In the genomic region with DNA sequence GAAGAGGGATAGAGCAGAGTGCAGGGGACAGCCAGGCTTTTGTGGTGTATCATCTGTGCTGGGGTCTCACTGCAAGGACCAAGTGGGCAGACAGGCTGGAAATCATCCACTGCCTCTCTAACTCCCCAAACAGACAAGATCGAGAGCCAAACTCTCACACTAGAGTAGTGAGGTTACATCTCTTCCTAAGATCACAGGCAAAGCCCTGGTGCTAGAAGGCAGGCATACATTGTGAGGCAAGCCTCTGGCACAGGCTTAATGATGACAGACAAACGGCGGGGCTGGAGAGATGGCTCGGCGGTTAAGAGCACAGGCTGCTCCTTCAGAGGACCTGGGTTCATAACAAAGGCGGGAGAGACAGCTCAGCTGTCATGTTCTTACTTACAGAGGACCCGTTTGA, we compare ENCODE assay signal across 16 mouse cellular contexts. TPM values are rescaled to one million over a fixed set of nuclear protein-coding genes. Genes with fewer than 3 reads are reported as not detected.
DNase-seq lines count a peak whose midpoint lies in the region; ATAC-seq and TF ChIP-seq lines count a peak whose summit lies in the region.
"Had no signal": no experiment of that assay in that cellular context is flagged by ENCODE, and none has a peak within 500 bp of the region (broad histone marks: within the 10 kb centered on the region; RNA-seq: fewer than 3 reads in every experiment).

No protein-coding gene starts in this region.

- TF ChIP-seq CTCF in E14TG2a.4 (conservative IDR thresholded peaks at IDR 0.05; ENCODE audit: low read length), result no peak

- H3K4me2 ChIP-seq in hindbrain, embryonic 13.5 days, result no peak overlapping the region
- no peak overlapping the region for H3K4me2 ChIP-seq in hindbrain, embryonic 12.5 days (replicated peaks)

- WGBS in hindbrain, embryonic 13.5 days, result 44% methylated on average over 7 of the region's 7 CpGs
- WGBS in hindbrain, embryonic 12.5 days, result 40% methylated on average over 7 of the region's 7 CpGs
- 19% methylated on average over 7 of the region's 7 CpGs for WGBS in macrophage (ENCODE audit: missing documents)

- peaks cover 34% of the 10 kb centered on the region for H3K4me1 ChIP-seq in hindbrain, embryonic 13.5 days (replicated peaks)
- H3K4me1 ChIP-seq in hindbrain, embryonic 12.5 days, result peaks cover 26% of the 10 kb centered on the region
- peaks cover 45% of the 10 kb centered on the region for H3K4me1 ChIP-seq in E14TG2a.4 (replicated peaks; ENCODE audit: low read depth, low read length)

- peak; percentile 44 for DNase-seq in c-Kit-positive CD71-positive TER-119-negative erythroid progenitor cells, embryonic 14.5 days (ENCODE audit: low read depth)
- no peak for DNase-seq in urinary bladder, postnatal 25 days (ENCODE audit: low spot score)
- DNase-seq in right cerebral cortex, adult 2 months (ENCODE audit: low spot score in 2 of 2), result no peak
- DNase-seq: adrenal gland, postnatal 10 days; cerebellum, adult 8-10 months; gastrocnemius, postnatal 25 days; right cerebral cortex, adult 18-20 months; thymus, postnatal 4 days had no signal

- no peak overlapping the region for H3K27ac ChIP-seq in hindbrain, embryonic 13.5 days
- no peak overlapping the region for H3K27ac ChIP-seq in hindbrain, embryonic 12.5 days
- H3K27ac ChIP-seq in macrophage, result peak overlapping the region; percentile 94
- H3K27ac ChIP-seq: embryonic facial prominence, embryonic 12.5 days had no signal

- ATAC-seq in hindbrain, embryonic 13.5 days (ENCODE audit: low FRiP score), result no peak
- no peak for ATAC-seq in hindbrain, embryonic 12.5 days (ENCODE audit: low FRiP score)
- ATAC-seq: forebrain, embryonic 16.5 days; intestine, postnatal 0 days had no signal

- no peaks in the 10 kb centered on the region for H3K27me3 ChIP-seq in hindbrain, embryonic 13.5 days
- no peaks in the 10 kb centered on the region for H3K27me3 ChIP-seq in hindbrain, embryonic 12.5 days
- no peaks in the 10 kb centered on the region for H3K27me3 ChIP-seq in E14TG2a.4 (ENCODE audit: insufficient read depth, low read length)
- H3K27me3 ChIP-seq: embryonic facial prominence, embryonic 12.5 days had no signal

- no peaks in the 10 kb centered on the region for H3K36me3 ChIP-seq in hindbrain, embryonic 13.5 days
- no peaks in the 10 kb centered on the region for H3K36me3 ChIP-seq in hindbrain, embryonic 12.5 days
- H3K36me3 ChIP-seq in E14TG2a.4 (ENCODE audit: insufficient read depth, low read length) (peaks cover 8% of the 10 kb centered on the region; the same call in 1 of the 2 replicates), macrophage (ENCODE audit: inconsistent target) (no peaks in the 10 kb centered on the region)

- peaks cover 47% of the 10 kb centered on the region for H3K79me2 ChIP-seq in macrophage (ENCODE audit: inconsistent target)

- H3K9ac ChIP-seq in hindbrain, embryonic 13.5 days, result 0 out of 2 replicates have a peak overlapping the region, but pooled peaks have one; percentile 15
- H3K9ac ChIP-seq in hindbrain, embryonic 12.5 days, result no peak overlapping the region

- no peak overlapping the region for H3K4me3 ChIP-seq in hindbrain, embryonic 13.5 days
- H3K4me3 ChIP-seq in hindbrain, embryonic 12.5 days, result no peak overlapping the region
- H3K4me3 ChIP-seq in E14TG2a.4 (replicated peaks; ENCODE audit: low read length) (peak overlapping the region; percentile 20; the same call in 1 of the 2 replicates), macrophage (ENCODE audit: inconsistent target) (peak overlapping the region; percentile 56)

- H3K9me3 ChIP-seq in hindbrain, embryonic 13.5 days, result no peaks in the 10 kb centered on the region
- H3K9me3 ChIP-seq in hindbrain, embryonic 12.5 days (replicated peaks), result no peaks in the 10 kb centered on the region
- peaks cover 36% of the 10 kb centered on the region for H3K9me3 ChIP-seq in E14TG2a.4 (ENCODE audit: low read length)
- H3K9me3 ChIP-seq: embryonic facial prominence, embryonic 12.5 days; midbrain, embryonic 10.5 days had no signal

RNA-seq across cellular contexts. Expression of a gene that starts 1.1 kb away (rescaled TPM):
- polyA plus RNA-seq in hindbrain, embryonic 13.5 days (2015; fragmentation: Nextera tagmentation; extraction: Ambion mirVana), result 91.8 and 93.7 TPM in 2 replicates
- 115 TPM in 2 replicates for polyA plus RNA-seq in hindbrain, embryonic 12.5 days (2016; fragmentation: Nextera tagmentation; extraction: Ambion mirVana)
- 100 to 1,000 TPM; 122 to 397 (median 242) TPM for total RNA-seq in macrophage (2018; cell fraction: chromatin; rRNA removed)
- 100 to 1,000 TPM; 159 to 231 (median 184) TPM for total RNA-seq in macrophage (2018; cell fraction: cytosol; rRNA removed)
- total RNA-seq in macrophage (2018; cell fraction: nucleus; rRNA removed), result 100 to 1,000 TPM; 133 to 373 (median 198) TPM
- polyA plus RNA-seq in macrophage (2018), result 216 to 338 TPM (median 252 TPM) in 3 replicates

RNA-seq across cellular contexts. Expression of a gene that starts 6.5 kb away (rescaled TPM):
- polyA plus RNA-seq in hindbrain, embryonic 13.5 days (2015; fragmentation: Nextera tagmentation; extraction: Ambion mirVana), result 0.31 and 0.38 TPM in 2 replicates
- 0.87 and 1.1 TPM in 2 replicates for polyA plus RNA-seq in hindbrain, embryonic 12.5 days (2016; fragmentation: Nextera tagmentation; extraction: Ambion mirVana)
- total RNA-seq in macrophage (2018; cell fraction: chromatin; rRNA removed), result 10 to 100 TPM in 25 of 26 experiments, 1 to 10 TPM in 1; 7.9 to 57.8 (median 37.8) TPM
- total RNA-seq in macrophage (2018; cell fraction: cytosol; rRNA removed), result 1 to 10 TPM; 2.9 to 6.7 (median 4.4) TPM
- total RNA-seq in macrophage (2018; cell fraction: nucleus; rRNA removed), result 10 to 100 TPM in 23 of 26 experiments, 1 to 10 TPM in 3; 6.4 to 43.8 (median 23.7) TPM
- 4.7 to 5.1 TPM (median 4.8 TPM) in 3 replicates for polyA plus RNA-seq in macrophage (2018)

RNA-seq across cellular contexts. Expression of a gene that starts 31.6 kb away (rescaled TPM):
- 50.3 and 51.8 TPM in 2 replicates for polyA plus RNA-seq in hindbrain, embryonic 13.5 days (2015; fragmentation: Nextera tagmentation; extraction: Ambion mirVana)
- 37.0 and 37.9 TPM in 2 replicates for polyA plus RNA-seq in hindbrain, embryonic 12.5 days (2016; fragmentation: Nextera tagmentation; extraction: Ambion mirVana)
- total RNA-seq in macrophage (2018; cell fraction: chromatin; rRNA removed), result 10 to 100 TPM in 13 of 26 experiments, 1 to 10 TPM in 13; 2.4 to 36.5 (median 11.0) TPM
- total RNA-seq in macrophage (2018; cell fraction: cytosol; rRNA removed), result 10 to 100 TPM in 21 of 26 experiments, 1 to 10 TPM in 5; 8.0 to 27.4 (median 13.0) TPM
- total RNA-seq in macrophage (2018; cell fraction: nucleus; rRNA removed), result 10 to 100 TPM in 16 of 26 experiments, 1 to 10 TPM in 10; 4.2 to 29.9 (median 11.3) TPM
- 16.7 to 27.9 TPM (median 19.2 TPM) in 3 replicates for polyA plus RNA-seq in macrophage (2018)

RNA-seq across cellular contexts. Expression of a gene that starts 32.3 kb away (rescaled TPM):
- polyA plus RNA-seq in hindbrain, embryonic 13.5 days (2015; fragmentation: Nextera tagmentation; extraction: Ambion mirVana), result 42.2 and 43.0 TPM in 2 replicates
- polyA plus RNA-seq in hindbrain, embryonic 12.5 days (2016; fragmentation: Nextera tagmentation; extraction: Ambion mirVana), result 45.7 and 51.1 TPM in 2 replicates
- 100 to 1,000 TPM in 11 of 26 experiments, 10 to 100 TPM in 15; 23.9 to 384 (median 82.5) TPM for total RNA-seq in macrophage (2018; cell fraction: chromatin; rRNA removed)
- 100 to 1,000 TPM in 10 of 26 experiments, 10 to 100 TPM in 16; 32.1 to 137 (median 68.6) TPM for total RNA-seq in macrophage (2018; cell fraction: cytosol; rRNA removed)
- 100 to 1,000 TPM in 5 of 26 experiments, 10 to 100 TPM in 21; 27.8 to 201 (median 64.5) TPM for total RNA-seq in macrophage (2018; cell fraction: nucleus; rRNA removed)
- polyA plus RNA-seq in macrophage (2018), result 99.7 to 130 TPM (median 126 TPM) in 3 replicates

RNA-seq across cellular contexts. Expression of a gene that starts 43.5 kb away (rescaled TPM):
- polyA plus RNA-seq in hindbrain, embryonic 13.5 days (2015; fragmentation: Nextera tagmentation; extraction: Ambion mirVana), result 45.6 and 46.2 TPM in 2 replicates
- polyA plus RNA-seq in hindbrain, embryonic 12.5 days (2016; fragmentation: Nextera tagmentation; extraction: Ambion mirVana), result 56.3 and 62.9 TPM in 2 replicates
- total RNA-seq in macrophage (2018; cell fraction: chromatin; rRNA removed), result 100 to 1,000 TPM in 11 of 26 experiments, 10 to 100 TPM in 15; 18.0 to 131 (median 85.8) TPM
- total RNA-seq in macrophage (2018; cell fraction: cytosol; rRNA removed), result 10 to 100 TPM; 11.6 to 35.6 (median 28.8) TPM
- total RNA-seq in macrophage (2018; cell fraction: nucleus; rRNA removed), result 100 to 1,000 TPM in 4 of 26 experiments, 10 to 100 TPM in 22; 21.2 to 124 (median 60.0) TPM
- polyA plus RNA-seq in macrophage (2018), result 27.7 to 32.3 TPM (median 28.3 TPM) in 3 replicates

Comparison
In these comparisons a context has a peak if more than half of its experiments do, and no peak if none do; other contexts are left out.
1. H3K4me3 ChIP-seq: peak in E14TG2a.4 (single experiment) and macrophage (single experiment); none in hindbrain, embryonic 13.5 days (single experiment) and hindbrain, embryonic 12.5 days (single experiment).